Mouse (Mus musculus): ENCODE measurements around the gene R3hcc1l. TPM values are rescaled to one million over a fixed set of nuclear protein-coding genes. Genes with fewer than 3 reads are reported as not detected.

R3hcc1l gene
- polyA plus RNA-seq, 1 experiment from 2014 or later: 19.9 TPM

DNA sequence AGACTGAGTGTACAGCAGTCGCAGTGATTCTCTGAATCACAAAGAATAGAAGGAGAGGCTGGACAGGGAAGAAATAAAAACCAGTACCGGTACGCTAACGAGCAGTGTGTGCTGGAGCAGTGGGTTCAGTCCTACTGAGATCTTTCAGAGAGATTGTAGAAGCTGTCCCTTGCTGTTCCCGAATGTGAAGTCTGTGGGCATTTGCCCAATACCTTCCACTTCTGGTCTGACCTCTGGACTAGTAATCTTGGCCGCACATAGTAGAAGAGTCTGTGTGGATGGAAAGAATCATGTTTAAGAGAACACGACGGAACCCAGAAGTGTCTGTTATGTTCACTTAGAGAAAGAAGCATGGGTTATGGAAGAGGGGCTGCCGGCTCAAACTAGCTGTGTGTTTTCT, 8.9 kb upstream of the R3hcc1l start:
- H3K9ac ChIP-seq (ENCODE audit: low read depth, low read length): no peak overlapping the region
- no peak overlapping the region for H3K27ac ChIP-seq (ENCODE audit: low read length)
- 84% methylated on average over 9 of the region's 9 CpGs for WGBS
- H3K36me3 ChIP-seq (ENCODE audit: control insufficient read depth, insufficient read depth, low read length): no peaks in the 10 kb centered on the region
- H3K4me3 ChIP-seq (ENCODE audit: low read length): no peak overlapping the region
- no peaks in the 10 kb centered on the region for H3K9me3 ChIP-seq (ENCODE audit: control insufficient read depth, low read length)
- no peaks in the 10 kb centered on the region for H3K27me3 ChIP-seq (replicated peaks; ENCODE audit: control insufficient read depth, insufficient read depth, low read length)
- H3K4me2 ChIP-seq (ENCODE audit: low read depth, low read length): no peak overlapping the region
- no peak for ATAC-seq
- no peaks in the 10 kb centered on the region for H3K4me1 ChIP-seq (ENCODE audit: control insufficient read depth, insufficient read depth, low read length)

DNA sequence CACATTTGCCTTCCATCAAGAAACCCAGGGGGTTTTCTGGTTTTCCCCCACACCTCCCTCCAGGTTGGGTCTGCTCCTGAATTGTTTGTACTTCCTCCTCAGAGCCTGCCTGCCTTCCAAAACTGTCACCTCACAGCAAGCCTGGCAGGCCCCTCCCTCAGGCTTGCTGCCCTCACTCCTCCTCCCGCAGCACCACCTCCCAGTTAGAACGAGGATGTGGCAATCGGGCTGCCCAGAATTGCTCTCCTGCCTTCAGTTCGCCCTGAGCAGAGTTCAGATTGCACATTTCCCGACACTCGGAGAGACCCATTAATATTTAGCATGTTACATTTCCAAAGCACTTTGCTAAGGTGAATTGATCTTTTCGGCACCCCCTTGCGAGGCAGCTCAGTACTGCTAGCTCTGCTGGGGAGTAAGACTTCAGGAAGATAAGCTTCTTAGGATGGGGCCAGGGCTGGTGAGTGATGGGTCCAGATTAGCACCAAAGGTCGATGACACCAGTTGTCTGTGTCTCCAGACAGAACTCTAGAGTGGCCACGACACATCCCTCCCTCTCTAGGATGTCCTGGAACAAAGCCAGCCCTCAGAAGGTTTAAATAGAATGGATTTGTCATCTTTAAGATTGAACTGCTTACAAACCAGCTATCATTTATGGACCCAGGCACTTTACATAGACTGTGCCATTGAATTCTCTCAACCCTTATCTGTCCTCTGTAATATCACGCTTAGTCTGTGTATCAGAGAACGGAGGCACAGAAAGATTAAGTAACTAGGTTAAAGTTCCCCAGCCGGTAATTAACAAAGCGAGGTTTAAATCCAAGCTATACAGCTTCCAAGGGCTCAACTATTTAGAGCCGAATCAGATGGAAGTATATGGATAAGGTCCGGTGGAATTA, 8.0 kb upstream of the R3hcc1l start:
- ATAC-seq: peak; percentile 79
- H3K4me3 ChIP-seq (ENCODE audit: low read length): no peak overlapping the region
- H3K9ac ChIP-seq (ENCODE audit: low read depth, low read length): no peak overlapping the region
- H3K4me1 ChIP-seq (ENCODE audit: control insufficient read depth, insufficient read depth, low read length): no peaks in the 10 kb centered on the region
- H3K27ac ChIP-seq (ENCODE audit: low read length): no peak overlapping the region
- no peaks in the 10 kb centered on the region for H3K9me3 ChIP-seq (ENCODE audit: control insufficient read depth, low read length)
- 50% methylated on average over 16 of the region's 16 CpGs for WGBS
- H3K36me3 ChIP-seq (ENCODE audit: control insufficient read depth, insufficient read depth, low read length): no peaks in the 10 kb centered on the region
- no peaks in the 10 kb centered on the region for H3K27me3 ChIP-seq (replicated peaks; ENCODE audit: control insufficient read depth, insufficient read depth, low read length)
- H3K4me2 ChIP-seq (ENCODE audit: low read depth, low read length): no peak overlapping the region

DNA sequence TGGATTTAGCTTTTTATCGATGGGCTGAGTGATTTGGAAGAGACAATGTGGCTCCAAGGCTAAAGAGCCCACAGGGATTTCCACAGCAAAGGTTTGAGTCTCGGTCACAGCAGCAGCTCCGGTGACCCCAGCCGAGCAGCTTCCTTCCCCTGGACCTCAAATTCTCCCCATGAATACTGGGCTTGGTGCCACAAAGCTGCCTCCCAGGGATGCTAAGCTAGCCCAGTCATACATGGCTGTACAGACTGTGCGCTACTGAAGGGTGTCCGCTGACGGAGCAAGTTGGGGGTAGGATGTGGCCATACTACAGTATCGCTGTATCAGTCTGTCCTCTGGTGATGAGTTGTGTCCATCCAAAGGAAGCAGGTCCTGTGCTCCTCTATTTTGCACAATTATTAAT, 2.9 kb upstream of the R3hcc1l start:
- no peaks in the 10 kb centered on the region for H3K36me3 ChIP-seq (ENCODE audit: control insufficient read depth, insufficient read depth, low read length)
- WGBS: 88% methylated on average over 8 of the region's 8 CpGs
- no peak overlapping the region for H3K4me2 ChIP-seq (ENCODE audit: low read depth, low read length)
- peaks cover 10% of the 10 kb centered on the region for H3K4me1 ChIP-seq (ENCODE audit: control insufficient read depth, insufficient read depth, low read length)
- H3K9me3 ChIP-seq (ENCODE audit: control insufficient read depth, low read length): no peaks in the 10 kb centered on the region
- no peak overlapping the region for H3K9ac ChIP-seq (ENCODE audit: low read depth, low read length)
- H3K27me3 ChIP-seq (replicated peaks; ENCODE audit: control insufficient read depth, insufficient read depth, low read length): no peaks in the 10 kb centered on the region
- no peak overlapping the region for H3K4me3 ChIP-seq (ENCODE audit: low read length)
- no peak overlapping the region for H3K27ac ChIP-seq (ENCODE audit: low read length)
- no peak for ATAC-seq

DNA sequence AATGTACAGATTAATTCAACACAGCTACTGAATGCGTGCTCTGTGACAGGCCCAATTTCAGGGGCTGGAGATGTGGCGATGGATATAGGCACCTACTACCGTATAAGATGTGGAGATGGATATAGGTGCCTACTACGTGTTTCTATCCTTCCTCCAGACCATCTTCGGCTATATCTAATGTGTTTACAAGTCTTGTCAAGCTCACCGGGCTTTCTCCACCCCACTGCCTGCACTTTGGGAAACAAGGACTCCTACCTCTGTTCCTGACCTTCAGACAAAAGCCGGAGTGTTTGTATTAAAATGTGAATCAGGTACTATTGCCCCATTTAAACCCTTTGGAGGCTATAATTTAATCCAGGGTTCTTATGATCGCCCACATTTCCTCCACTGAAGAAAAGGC, 2.4 kb upstream of the R3hcc1l start:
- ATAC-seq: no peak
- WGBS: 85% methylated on average over 8 of the region's 8 CpGs
- Histone ChIP-seq H3K9ac (ENCODE audit: low read depth, low read length) (no peak overlapping the region), H3K27me3 (replicated peaks; ENCODE audit: control insufficient read depth, insufficient read depth, low read length) (no peaks in the 10 kb centered on the region), H3K27ac (ENCODE audit: low read length) (no peak overlapping the region), H3K9me3 (ENCODE audit: control insufficient read depth, low read length) (no peaks in the 10 kb centered on the region), H3K4me1 (ENCODE audit: control insufficient read depth, insufficient read depth, low read length) (peaks cover 11% of the 10 kb centered on the region), H3K36me3 (ENCODE audit: control insufficient read depth, insufficient read depth, low read length) (no peaks in the 10 kb centered on the region), H3K4me2 (ENCODE audit: low read depth, low read length) (no peak overlapping the region), H3K4me3 (ENCODE audit: low read length) (no peak overlapping the region)

DNA sequence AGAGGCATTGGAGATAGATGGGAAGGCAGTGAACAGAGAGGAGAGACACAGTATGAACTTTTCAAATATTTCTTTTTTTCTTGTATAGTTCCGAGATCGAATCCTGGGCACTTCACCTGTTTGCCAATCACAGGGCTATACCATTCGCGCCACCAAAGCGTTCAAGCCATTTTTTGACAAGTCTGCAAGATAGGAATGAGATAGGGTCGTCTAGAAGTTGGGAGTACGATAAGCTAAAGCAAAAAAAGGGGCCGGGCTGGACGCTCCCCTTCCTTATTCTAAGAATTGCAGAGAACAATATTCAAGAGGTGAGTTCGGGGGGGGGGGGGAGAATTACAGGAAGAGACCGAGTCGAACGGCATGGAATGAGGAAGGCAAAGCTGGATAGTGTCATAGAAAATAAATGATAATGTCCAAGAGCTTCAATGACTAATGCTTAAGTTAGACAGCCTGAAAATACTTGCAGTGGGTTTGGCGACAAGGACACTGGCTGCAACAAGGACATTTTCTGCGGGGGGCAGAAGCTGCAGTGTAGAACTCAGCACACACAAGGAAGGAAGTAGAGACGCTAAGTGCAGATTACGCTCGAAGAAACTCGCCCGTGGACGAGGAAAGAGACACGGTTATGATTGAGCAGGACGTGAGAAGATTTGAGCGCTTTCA, 471 bp upstream of the R3hcc1l start:
- peak overlapping the region; percentile 94 for H3K4me3 ChIP-seq (ENCODE audit: low read length)
- no peak overlapping the region for H3K27ac ChIP-seq (ENCODE audit: low read length)
- H3K27me3 ChIP-seq (replicated peaks; ENCODE audit: control insufficient read depth, insufficient read depth, low read length): no peaks in the 10 kb centered on the region
- no peaks in the 10 kb centered on the region for H3K9me3 ChIP-seq (ENCODE audit: control insufficient read depth, low read length)
- 22% methylated on average over 24 of the region's 24 CpGs for WGBS
- no peaks in the 10 kb centered on the region for H3K36me3 ChIP-seq (ENCODE audit: control insufficient read depth, insufficient read depth, low read length)
- peak overlapping the region; percentile 75 for H3K4me2 ChIP-seq (ENCODE audit: low read depth, low read length)
- ATAC-seq: no peak
- peak overlapping the region; percentile 71 for H3K9ac ChIP-seq (ENCODE audit: low read depth, low read length)
- H3K4me1 ChIP-seq (ENCODE audit: control insufficient read depth, insufficient read depth, low read length): peaks cover 11% of the 10 kb centered on the region

DNA sequence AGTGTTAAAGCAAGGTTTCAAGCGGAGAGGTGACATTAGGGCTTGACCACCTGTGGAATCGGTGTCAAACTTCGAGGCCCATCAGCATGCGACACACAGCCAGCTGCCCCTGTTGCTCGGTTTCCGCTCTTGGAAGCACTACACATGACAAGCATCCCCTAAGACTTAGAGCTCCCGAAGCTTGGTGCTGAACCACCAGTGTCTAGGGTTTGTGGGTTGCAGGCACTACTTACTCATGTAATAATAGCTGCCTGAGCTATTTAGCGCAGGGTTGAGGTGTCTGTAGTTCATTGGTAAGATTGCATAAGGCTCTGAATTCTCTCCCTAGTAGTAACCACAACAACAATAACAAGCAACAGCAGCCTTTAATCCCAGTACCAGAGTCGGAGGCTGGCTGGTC, 1.2 kb downstream of the R3hcc1l start:
- Histone ChIP-seq H3K27ac (ENCODE audit: low read length) (no peak overlapping the region), H3K4me2 (ENCODE audit: low read depth, low read length) (peak overlapping the region; percentile 77), H3K9ac (ENCODE audit: low read depth, low read length) (peak overlapping the region; percentile 89), H3K36me3 (ENCODE audit: control insufficient read depth, insufficient read depth, low read length) (no peaks in the 10 kb centered on the region), H3K4me1 (ENCODE audit: control insufficient read depth, insufficient read depth, low read length) (peaks cover 11% of the 10 kb centered on the region), H3K9me3 (ENCODE audit: control insufficient read depth, low read length) (no peaks in the 10 kb centered on the region), H3K27me3 (replicated peaks; ENCODE audit: control insufficient read depth, insufficient read depth, low read length) (no peaks in the 10 kb centered on the region), H3K4me3 (ENCODE audit: low read length) (peak overlapping the region; percentile 94)
- 44% methylated on average over 9 of the region's 9 CpGs for WGBS
- no peak for ATAC-seq

DNA sequence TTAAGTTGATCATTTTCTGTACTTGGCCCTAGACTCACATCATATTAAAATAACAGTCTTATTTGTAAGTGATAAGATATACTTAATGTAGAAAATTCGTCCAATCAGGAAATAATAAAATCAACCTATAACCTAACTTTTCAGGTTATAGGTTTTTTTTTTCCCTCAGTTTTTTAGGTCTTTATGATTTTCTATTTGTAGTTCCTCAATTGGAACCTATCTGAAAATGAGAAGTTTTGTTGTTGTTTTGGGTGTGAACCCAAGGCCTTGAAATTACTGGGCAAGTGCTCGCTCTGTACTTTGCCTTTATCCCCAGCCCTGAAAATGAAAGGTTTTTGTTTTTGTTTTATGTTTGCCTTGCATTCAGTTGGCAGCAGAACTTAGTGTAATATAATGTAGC, 6.1 kb downstream of the R3hcc1l start:
- Histone ChIP-seq H3K9ac (ENCODE audit: low read depth, low read length) (no peak overlapping the region), H3K27me3 (replicated peaks; ENCODE audit: control insufficient read depth, insufficient read depth, low read length) (no peaks in the 10 kb centered on the region), H3K36me3 (ENCODE audit: control insufficient read depth, insufficient read depth, low read length) (no peaks in the 10 kb centered on the region), H3K9me3 (ENCODE audit: control insufficient read depth, low read length) (no peaks in the 10 kb centered on the region), H3K27ac (ENCODE audit: low read length) (no peak overlapping the region), H3K4me1 (ENCODE audit: control insufficient read depth, insufficient read depth, low read length) (peaks cover 7% of the 10 kb centered on the region), H3K4me2 (ENCODE audit: low read depth, low read length) (no peak overlapping the region), H3K4me3 (ENCODE audit: low read length) (no peak overlapping the region)
- WGBS: 89% methylated on average over 2 of the region's 2 CpGs
- ATAC-seq: no peak

DNA sequence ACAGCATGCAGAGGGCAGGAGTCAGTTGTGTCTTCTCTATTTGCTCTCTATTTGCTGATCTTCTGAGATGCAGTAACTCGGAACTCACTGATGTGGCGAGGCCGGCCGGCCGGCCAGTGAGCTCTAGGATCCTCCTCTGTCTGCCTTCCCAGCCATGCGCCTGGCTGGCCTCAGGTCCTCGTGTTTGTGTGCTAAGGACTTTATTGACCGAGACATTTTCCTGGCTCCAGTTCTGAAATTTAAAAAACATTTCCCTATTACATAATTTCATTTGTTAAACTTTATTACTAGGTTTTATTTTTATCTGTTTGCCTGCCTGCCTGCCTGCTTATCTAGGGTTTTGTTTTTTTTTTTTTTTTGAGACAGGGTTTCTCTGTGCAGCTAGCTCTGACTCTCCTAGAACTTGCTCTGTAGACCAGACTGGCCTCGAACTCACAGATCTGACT, 11.5 kb downstream of the R3hcc1l start:
- H3K27ac ChIP-seq (ENCODE audit: low read length): no peak overlapping the region
- 57% methylated on average over 9 of the region's 9 CpGs for WGBS
- H3K9me3 ChIP-seq (ENCODE audit: control insufficient read depth, low read length): no peaks in the 10 kb centered on the region
- H3K4me2 ChIP-seq (ENCODE audit: low read depth, low read length): no peak overlapping the region
- peaks cover 8% of the 10 kb centered on the region for H3K4me1 ChIP-seq (ENCODE audit: control insufficient read depth, insufficient read depth, low read length)
- H3K9ac ChIP-seq (ENCODE audit: low read depth, low read length): no peak overlapping the region
- no peak for ATAC-seq
- H3K36me3 ChIP-seq (ENCODE audit: control insufficient read depth, insufficient read depth, low read length): no peaks in the 10 kb centered on the region
- no peak overlapping the region for H3K4me3 ChIP-seq (ENCODE audit: low read length)
- H3K27me3 ChIP-seq (replicated peaks; ENCODE audit: control insufficient read depth, insufficient read depth, low read length): no peaks in the 10 kb centered on the region

DNA sequence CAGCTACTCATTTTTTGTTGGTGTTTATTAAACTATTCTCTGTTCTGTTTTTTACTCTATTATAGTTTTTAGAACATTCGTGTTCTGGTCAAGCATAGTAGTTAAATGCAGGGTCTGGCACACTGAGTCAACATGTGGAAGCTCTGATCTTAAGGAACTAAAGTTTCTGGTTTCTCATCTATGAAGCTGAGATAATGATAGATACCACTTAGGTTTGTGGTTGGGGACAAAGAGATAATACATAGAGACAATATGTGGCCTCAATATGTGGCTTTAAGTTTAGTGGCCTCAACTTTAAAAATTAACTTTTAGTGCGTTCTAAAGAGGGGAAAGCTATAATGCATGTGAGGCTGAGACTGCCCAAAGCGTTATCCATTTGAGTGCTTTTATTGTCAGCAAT, 15.9 kb downstream of the R3hcc1l start:
- WGBS: 75% methylated on average over 3 of the region's 3 CpGs
- H3K4me3 ChIP-seq (ENCODE audit: low read length): no peak overlapping the region
- no peaks in the 10 kb centered on the region for H3K27me3 ChIP-seq (replicated peaks; ENCODE audit: control insufficient read depth, insufficient read depth, low read length)
- H3K4me2 ChIP-seq (ENCODE audit: low read depth, low read length): no peak overlapping the region
- H3K9ac ChIP-seq (ENCODE audit: low read depth, low read length): no peak overlapping the region
- peaks cover 10% of the 10 kb centered on the region for H3K4me1 ChIP-seq (ENCODE audit: control insufficient read depth, insufficient read depth, low read length)
- no peak overlapping the region for H3K27ac ChIP-seq (ENCODE audit: low read length)
- ATAC-seq: no peak
- no peaks in the 10 kb centered on the region for H3K9me3 ChIP-seq (ENCODE audit: control insufficient read depth, low read length)
- no peaks in the 10 kb centered on the region for H3K36me3 ChIP-seq (ENCODE audit: control insufficient read depth, insufficient read depth, low read length)

Data from intestine, embryonic 16.5 days (tissue).